Mouse (Mus musculus) Muller cell, postnatal 12 days (primary cell): ENCODE results near the gene Cd46.

Experiments used
- DNase-seq: peaks from one replicate; pipeline ENCODE4 v3.0.0-alpha.2; 2015; ENCODE audit errors: inconsistent ontology term

The Cd46 gene

GRCm38 (mm10) chr1:195018089-195018999 is 73.7 kb downstream of the Cd46 start:
- no peak for DNase-seq

- no peak for DNase-seq
Measured at GRCm38 (mm10) chr1:195017626-195018025, 74.4 kb downstream of the Cd46 start.

DNA sequence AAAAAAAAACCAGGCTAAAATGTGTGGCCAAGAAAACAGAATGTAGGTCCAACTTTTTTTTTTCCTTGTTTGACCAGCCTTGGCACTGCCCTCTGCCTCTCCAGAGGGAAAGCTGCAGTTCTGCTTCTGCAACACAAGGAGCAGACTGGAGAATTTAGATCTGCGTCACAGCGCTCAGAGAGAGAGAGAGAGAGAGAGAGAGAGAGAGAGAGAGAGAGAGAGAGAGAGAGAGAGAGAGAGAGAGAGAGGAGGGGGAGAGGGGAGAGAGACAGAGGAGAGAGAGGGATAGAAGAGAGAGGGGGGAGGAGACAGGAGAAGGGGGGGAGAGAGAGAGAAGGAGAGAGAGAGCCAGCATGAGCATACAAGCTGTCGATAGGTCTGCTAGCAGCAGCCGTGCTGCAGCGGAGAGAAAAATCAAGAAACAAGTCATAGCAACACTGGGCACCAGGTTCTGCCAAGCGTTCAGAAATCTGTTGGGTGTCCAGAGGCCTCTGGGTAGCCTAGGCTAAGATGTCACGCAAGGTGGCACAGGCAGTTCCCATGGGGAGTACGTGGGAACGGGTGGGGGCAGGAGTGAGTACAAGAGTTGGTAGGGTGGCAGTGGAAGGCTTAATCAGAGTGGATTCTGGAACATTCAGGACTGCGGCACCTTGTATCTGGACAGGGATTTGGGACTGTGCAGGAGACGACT is 75.1 kb downstream of the Cd46 start:
- DNase-seq = peak; percentile 65

GRCm38 (mm10) chr1:195015281-195015680 is 76.8 kb downstream of the Cd46 start:
- DNase-seq = no peak

DNA sequence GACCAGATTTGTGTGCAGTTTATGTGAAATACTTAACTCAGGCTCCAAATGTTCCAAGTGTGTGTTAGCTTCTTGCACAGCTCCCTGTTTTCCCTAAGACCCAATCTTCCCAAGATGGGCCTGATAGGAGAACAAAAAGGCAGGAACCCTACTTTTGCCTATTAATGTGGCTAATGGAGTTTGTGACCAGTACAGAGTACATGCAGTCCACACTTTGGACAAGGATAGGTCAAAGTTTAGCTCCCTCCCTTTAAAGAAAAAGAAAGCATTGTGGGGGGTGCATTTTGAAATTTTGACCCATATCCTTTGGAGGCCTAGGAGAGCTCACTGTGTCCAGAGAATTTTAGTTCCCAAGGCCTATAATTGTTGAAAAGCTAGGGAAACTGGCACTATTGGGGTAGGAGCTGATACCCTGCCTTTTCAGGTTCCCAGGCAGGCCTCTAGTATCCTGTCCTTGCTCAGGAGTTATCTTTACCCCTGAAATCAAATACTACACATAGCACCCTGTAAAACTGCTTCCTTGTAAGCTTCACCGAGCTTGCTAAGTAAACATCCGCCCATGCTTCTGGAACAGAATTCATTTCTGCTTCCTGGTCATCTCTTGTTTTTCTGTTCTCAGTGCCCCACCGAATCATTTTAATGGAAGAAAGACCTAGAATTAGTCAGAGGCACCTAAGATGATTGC is 77.7 kb downstream of the Cd46 start:
- no peak for DNase-seq

DNA sequence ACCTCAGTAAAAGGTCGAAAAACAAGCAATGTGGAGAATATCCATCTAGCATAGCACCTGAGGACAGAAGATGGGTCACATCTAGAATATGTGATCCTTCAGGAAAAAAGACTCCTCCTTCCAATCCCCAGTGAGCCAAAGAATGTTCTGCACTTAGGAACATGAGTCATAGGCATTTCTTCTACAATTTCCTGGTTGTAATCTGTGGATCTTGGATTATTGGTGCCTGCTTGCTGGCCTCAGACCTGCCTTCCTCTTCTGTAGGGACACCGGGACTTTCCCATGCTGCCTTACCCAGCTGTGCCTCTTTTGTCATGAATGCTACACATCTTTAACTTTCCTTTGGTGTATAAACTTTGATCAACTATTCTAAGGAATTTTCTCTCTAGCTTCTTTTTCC is 79.5 kb downstream of the Cd46 start:
- no peak for DNase-seq

DNA sequence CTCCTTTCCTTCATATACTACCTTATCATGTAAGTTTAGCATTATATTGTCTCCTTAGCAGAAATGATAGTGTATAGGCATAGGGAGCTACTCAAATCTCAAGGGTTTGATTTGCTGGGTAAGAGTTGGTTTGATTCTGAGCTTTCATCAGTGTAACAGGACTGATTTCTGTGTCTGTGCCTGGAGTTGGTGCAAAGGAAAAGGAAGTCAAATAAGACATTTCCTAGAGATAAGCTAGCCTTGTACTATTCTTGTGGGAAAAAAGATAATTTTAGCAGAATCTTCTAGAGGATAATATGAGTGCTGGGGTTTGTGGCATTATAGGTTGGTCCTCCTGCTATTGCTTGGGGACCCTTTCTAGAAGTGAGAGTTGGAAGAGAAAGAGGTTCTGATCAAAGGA is 85.8 kb downstream of the Cd46 start:
- DNase-seq = no peak

DNA sequence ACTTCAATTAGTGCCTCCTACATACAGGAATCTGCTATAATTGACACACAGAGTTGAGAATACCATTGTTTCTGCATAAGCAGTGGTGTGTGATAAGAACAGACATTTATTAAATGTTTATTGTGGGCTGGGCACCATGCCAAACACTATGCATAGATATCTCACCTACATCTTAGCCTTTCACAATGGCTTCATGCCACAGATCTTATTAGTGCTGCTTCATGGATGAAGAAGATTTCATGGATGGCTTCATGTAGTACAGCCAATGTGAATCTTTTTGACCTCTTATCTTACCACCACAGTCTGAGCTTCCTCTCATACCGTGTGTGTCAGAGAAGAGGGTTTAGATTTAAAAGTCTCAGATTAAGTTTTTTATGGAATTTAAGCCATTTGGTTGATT is 87.9 kb downstream of the Cd46 start:
- no peak for DNase-seq

DNA sequence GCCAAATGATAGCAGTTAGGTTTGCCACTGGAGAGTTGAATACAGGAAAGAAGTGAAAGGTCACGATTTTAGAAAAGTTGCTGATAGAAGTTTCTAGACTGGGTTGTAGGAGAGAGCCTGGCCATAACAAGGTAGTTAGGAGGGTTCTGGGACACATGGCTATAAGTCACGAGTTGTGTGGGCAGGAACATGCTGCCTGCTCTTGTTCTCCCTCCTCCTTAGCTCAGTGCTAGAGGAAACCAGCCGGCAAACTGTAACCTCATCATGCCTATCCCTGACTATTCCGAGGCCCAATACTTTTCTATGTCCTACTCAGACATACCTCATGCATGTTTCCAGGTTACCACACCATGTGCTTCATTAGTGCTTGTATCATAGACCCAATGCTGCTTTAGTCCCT is 88.7 kb downstream of the Cd46 start:
- DNase-seq = no peak

GRCm38 (mm10) chr1:194998396-194998795 is 93.7 kb downstream of the Cd46 start:
- no peak for DNase-seq

DNA sequence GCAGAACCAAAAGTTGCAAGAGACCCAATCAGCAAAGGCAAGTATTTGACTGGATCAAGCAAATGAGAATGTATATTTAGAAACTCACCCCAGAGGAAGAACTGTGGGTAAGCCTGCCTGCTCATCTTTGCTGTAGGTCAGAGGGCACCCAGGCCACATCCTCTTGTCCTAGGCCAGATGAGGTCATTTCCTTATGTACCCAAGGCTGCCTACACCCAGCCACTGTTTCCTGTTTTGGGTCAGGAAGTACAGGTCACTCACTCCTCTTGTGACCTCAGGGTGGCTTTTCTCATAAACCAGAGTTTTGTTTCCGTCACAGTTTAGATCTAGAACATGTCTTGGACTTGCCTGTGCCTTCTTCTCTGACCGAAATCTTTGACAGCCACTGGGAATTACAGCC is 96.9 kb downstream of the Cd46 start:
- no peak for DNase-seq

DNA sequence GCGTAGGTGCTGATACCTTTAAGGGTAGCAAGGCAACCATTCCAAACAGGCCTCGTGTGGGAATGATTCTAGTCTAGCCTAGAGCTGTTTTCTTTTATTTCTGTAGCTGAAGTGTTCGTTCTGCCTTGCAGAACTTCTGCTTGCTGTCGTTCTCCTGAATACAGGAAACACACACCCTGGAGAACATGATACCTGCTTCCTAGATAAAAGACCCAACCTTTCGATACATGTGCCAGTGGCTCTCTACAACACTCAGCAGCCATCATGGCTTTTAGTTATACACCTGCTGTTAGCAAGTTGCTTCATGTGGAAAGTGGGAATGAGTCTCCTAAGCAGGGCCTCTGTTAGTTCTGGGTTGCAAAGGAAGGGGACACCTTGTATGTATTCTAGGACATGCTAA is 97.8 kb downstream of the Cd46 start:
- DNase-seq = no peak

- DNase-seq = no peak
Measured at GRCm38 (mm10) chr1:194993409-194993988, 98.5 kb downstream of the Cd46 start.

DNA sequence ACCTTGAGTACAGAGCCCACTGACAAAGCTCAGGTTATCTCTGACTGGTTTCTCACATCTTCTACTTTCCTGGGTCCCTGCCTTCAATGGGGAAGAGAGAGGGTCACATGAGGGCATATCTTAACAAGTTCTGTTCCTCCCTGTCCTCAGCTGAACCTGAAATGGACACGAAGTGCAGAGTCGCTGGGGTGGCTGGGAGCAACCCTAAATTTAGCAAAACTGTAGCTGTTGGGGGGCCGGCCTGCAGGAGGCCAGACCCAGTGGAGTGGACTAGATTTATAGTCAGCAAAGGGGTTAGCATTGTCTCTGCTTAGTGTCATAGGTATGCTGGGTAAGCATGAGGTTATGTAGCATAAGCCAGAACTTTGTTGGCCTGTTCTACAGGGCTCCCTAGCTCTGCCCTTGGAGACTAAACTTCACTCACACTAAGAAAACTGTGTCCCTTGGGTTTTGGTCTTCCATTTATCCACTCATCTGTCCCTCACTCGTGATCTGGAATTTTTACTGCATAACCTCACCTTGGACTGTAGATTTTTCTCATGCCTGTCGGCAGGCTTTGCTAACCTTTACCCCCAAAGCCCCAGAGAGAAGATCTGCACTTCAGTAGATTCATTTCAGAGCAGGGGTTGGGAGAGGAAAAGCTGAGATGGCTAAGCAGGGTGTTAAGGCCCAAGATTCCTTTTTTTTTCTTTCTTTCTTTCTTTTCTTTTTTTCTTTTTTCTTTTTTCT is 99.3 kb downstream of the Cd46 start:
- no peak for DNase-seq

- DNase-seq = no peak
Measured at GRCm38 (mm10) chr1:194991654-194992053, 100.4 kb downstream of the Cd46 start.

- no peak for DNase-seq
Measured at GRCm38 (mm10) chr1:194990976-194991375, 101.1 kb downstream of the Cd46 start.

GRCm38 (mm10) chr1:194989024-194989423 is 103.0 kb downstream of the Cd46 start:
- DNase-seq = no peak
